Mouse (Mus musculus) layer of hippocampus, postnatal 36 days (tissue): Measurements from ENCODE around the gene Atrnl1. TPM values are rescaled to one million over a fixed set of nuclear protein-coding genes. Genes with fewer than 3 reads are reported as not detected.
A peak's percentile ranks its signal among the peaks of the same experiment; 100 is the strongest.
"Not testable (repeated sequence)": the region's sequence is repeated elsewhere in the genome, so short reads cannot be mapped to it uniquely, and the experiment has no call there.

ENCODE experiments used
- DNase-seq, 2 experiments: peaks; one replicate each; pipeline ENCODE4 v3.0.0; 2022
- total RNA-seq, 2 experiments: library from RNA; stranded (reverse); gene quantifications; 2 replicates each; pipeline ENCODE4 v1.2.3; 2021

Gene Atrnl1
- total RNA-seq, 2 experiments from 2014 or later, result 67.3 to 71.1 TPM

DNA sequence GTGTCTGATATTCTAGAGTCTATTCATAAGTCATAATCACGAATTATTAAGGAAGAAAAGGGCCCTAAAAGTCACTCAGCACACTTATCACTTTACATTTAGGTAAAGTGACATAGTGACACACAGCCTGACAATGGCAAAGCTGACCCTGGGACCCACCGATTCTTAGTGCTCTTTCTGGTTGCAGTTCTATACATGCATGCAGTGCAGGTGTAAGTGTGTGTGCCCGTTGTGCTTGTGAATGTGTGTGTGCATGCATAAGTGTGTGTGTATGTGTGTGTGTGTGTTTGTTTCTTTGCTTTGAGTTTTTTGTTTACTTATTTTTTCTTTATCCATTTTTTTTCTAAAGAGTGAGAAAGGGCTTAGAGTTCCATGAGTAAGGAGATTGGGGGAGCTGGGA lies 425.3 kb downstream of the Atrnl1 start:
- DNase-seq, result no peak

DNA sequence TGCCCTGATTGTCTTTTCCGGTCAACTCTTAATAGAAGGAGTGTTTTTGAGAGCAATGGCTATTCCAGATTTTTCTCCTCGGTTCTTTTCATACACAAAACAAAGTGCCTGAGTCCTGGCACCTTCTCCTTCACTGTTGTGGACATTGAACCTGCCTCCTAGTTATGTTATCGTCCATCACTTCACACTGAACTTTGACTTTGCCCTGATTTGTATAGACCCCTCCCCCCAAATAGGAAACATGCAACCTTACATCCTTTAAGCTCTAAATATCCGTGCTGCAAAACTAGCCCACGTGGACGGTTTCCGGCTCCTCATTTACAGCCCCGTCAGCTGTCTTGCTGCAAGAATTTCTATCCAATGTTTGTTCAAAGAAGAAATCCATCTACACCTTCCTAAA lies 432.3 kb downstream of the Atrnl1 start:
- DNase-seq, result no peak

DNA sequence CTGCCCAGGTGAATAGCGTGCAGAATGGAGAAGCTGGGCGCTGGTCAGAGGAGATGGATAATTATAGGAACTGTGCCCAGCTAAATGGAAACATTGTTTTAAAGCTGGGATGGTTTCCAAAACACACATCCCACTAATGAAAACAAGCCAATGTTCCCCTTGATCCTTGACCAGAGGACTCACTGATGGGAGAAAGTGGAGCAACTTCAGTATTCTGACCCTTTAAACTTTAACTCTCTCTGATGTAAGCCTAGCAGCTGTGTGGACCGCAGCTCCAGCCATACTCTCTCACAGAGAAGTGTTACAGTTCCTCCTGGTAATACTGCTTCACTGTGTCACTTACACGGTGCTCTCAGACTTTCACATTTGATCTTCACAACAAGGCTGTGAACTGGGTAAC lies 432.7 kb downstream of the Atrnl1 start:
- DNase-seq, result no peak

DNA sequence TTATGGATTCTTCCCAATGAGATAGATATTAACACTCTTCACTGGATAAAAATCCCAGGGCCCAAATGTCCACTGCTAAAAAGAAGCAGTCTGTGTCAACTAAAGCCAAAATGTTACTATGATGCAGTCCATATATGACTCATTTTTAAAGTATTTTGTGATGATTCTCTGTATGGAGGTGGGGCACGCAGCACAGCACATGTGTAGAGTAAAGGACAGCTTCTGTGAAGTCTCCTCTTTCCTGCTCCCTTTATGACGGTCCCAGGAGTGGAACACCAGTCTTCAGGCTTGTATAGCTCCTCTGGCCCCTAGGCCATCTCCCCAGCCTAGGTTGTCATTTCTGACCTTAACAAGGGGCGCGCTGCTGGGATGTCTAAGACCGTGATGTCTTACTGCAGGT lies 434.0 kb downstream of the Atrnl1 start:
- DNase-seq, result no peak

DNA sequence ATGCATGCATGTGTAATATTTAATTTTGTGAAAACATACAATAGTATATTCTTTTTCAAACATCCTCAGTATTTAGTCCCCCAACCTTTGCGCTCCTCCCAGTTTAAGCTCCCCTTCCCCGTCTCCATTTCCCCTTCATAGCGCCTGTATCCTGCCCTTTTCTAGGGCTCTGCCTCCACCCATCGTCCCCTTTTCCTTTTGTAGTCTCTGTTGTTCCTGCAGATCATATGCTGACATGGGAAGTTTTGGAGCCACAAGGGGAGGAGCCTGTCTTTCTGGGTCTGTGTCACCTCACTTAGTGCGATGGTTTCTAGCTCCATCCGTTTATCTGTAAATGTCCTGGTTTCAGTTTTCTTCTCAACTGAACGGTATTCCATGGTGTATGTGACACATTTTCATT lies 435.8 kb downstream of the Atrnl1 start:
- DNase-seq, result no peak

DNA sequence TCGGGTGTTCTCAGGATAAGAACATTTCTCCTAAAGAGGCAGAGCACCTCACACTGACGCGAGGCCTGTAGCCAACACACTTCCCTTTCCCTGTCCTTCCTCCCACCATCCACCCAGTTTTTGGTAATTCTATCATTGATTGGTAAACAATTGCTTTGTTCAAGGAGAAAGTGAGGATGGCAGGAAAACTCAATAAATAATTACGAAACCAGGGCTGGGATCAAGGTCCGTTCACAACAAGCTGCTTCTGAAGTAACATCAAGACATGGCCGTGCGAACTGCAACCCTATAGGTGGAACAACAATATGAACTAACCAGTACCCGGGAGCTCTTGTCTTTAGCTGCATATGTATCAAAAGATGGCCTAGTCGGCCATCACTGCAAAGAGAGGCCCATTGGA lies 439.6 kb downstream of the Atrnl1 start:
- not testable (repeated sequence) for DNase-seq

DNA sequence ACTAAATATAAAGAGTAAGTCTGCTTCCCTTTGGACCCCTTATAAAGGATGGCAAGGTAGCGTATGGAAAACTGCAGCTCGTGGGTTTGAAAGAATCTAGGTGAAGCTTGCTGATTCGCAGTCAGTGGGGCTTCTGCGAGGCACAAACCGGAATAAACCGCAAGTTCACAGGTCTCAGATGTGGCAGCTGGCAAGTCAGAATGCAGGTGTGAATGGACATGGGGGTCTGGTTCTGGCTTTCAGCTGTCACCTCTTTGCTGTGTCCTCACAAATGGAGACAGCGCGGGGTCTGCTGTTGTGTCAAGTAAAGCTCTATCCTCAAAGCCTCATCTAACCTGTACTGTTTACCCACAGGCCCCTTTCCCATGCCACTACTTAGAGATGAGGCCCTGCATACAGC lies 440.2 kb downstream of the Atrnl1 start:
- DNase-seq, result no peak

DNA sequence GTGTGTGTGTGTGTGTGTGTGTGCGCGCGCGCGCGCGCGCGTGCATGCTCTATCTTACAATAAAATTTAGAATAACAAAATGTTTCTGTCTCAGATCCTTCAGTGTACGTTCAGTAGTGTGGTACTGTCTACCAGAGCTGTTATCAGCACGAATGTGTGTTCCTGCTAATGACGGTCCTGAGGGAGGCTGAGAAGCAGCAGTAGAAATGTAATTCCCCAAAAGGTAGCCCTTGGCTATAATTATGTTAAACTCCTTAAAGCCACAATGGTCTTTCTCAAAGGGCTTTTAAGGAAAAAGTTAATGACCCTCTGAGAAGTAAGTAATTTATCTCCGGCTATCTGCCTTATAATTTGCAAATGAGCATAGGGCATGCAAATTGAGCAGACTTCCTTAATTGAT lies 441.1 kb downstream of the Atrnl1 start:
- no peak for DNase-seq

DNA sequence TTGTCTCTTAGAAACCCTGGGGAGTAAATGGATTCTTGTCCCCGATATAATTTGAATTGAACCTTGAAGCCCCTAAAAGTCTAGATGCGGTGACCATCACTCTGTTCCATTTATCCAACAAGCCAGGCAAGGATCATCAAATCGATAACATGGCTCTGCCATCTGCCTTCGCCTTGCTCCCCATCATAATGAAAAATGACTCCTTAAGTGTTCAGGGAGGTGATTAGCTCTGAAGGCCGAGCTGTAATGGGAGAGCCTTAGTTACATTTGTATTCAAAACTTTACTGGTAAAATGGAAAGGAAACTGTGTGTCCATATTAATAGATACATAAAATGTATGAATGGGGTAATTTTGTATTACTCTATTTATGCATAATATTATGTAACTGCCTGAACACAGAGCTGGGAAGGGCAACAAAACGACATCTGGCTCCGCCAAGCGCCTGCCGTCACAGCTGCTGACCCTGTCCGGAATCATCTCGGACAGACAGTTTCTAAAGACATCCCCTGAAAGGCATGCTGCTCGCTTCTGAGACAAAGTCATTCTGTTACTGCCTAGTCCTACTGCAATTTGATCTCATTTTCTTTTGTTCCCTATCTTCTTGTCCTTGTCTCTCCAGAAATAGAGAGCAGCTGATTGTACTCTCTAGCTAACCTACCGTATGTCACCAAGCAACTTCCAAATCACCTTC lies 441.8 kb downstream of the Atrnl1 start:
- no peak for DNase-seq

DNA sequence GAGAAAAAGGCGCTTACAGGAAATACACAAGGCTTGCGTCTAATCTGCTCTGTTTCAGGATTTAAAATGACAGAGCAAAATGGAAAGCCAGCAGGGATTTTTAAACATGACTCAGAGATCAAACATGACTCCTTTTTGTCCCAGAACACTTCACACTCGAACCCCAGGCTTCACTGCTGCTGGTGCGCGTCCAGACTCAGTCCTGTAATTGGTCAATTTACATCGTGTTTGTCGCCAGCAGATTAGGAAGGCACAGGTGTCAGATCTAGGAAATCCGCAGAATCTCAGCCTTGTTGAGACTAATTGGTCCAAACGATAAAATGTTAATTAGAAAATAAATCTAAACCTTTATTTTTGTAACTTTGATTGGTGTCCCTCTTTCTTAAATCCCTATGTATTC lies 448.9 kb downstream of the Atrnl1 start:
- no peak for DNase-seq

DNA sequence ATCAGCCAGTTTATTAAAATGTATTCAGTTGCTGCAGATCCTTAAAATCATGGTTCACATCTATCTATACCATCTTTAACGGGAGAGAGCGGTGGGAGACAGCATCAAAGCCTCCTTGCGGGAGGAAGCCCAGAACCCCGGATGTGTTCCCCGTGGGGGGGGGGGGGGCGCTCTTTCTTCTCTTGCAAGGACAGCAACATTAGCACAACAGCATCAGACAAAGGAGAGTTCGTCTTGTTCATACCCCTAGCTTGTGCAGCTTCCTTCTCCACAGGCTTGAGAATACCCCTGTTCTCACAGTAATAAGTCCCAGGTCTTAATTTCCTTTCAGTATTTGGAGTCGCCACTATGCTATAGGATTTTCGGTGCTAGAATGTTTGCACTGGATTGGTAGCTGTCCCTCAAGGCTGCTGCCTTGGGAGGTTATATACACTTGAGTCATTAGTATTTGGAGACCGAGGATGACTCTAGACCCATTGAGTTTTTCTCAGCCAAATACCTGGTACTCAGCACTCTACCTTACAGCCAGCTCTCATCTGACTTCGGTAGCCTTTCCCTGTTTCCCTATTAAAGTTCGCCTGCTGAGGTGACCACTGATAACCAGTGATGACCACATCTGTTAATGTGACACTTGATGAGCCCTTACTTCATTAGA lies 449.5 kb downstream of the Atrnl1 start:
- no peak for DNase-seq

DNA sequence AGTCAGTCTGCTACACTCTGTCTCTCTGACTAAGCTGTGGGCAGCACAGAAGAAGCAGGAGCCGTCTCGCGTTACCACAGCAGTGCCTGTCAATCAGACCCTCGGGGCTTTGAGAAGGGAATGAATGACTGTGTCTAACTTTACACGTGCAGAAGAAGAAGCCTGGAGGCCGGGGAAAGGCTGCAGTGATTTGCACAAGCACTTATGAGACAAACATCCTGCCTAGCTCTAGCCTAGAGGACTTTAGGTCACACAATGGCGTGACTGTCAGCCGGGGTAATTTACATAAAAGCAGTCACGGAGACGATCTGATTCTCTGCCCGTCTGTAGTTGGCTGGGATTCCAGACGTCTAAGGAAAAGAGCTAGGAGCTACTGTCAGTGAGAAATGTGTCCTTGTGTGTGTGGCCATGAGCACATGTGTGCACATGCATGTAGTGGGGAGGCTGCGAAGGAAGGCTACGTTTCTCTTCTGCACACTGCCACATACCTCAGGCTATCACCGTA lies 450.1 kb downstream of the Atrnl1 start:
- DNase-seq, result no peak

DNA sequence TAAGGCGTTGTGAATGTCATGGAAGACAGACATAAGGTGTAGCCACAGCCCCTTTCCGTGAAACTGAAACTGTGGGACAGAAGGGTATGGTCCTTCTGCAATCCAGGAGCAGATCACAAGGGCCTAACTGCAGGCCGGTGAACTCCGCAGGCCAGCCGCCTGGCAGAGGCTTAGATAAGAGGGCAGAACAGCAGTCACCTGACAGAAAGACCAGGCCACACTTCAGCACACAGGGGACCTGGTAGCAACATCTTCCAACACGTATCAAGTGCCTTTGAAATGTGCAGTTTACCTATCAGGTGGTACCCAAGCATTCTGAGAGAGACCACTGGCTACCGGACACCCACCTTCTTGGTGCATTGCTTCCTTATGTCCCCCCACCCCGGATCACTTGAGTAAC lies 451.1 kb downstream of the Atrnl1 start:
- no peak for DNase-seq

DNA sequence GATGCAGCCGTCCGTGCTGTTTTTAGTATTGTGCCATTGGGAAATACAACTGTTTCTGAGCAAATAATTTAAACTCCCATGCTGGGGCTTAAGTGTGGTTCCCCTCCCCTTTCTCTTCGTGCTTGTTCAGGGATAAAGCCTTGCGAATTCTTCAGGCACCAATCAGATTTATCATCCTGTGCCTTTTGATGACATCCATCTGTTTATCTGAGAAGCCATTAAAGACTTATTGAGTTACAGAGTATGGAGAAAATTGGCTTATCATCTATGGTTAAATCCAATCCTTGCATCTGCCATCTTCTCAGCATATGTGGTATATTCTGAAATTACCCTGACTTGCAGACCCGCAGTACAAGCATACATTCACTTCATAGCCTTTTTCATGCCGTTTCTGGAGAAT lies 452.7 kb downstream of the Atrnl1 start:
- no peak for DNase-seq

DNA sequence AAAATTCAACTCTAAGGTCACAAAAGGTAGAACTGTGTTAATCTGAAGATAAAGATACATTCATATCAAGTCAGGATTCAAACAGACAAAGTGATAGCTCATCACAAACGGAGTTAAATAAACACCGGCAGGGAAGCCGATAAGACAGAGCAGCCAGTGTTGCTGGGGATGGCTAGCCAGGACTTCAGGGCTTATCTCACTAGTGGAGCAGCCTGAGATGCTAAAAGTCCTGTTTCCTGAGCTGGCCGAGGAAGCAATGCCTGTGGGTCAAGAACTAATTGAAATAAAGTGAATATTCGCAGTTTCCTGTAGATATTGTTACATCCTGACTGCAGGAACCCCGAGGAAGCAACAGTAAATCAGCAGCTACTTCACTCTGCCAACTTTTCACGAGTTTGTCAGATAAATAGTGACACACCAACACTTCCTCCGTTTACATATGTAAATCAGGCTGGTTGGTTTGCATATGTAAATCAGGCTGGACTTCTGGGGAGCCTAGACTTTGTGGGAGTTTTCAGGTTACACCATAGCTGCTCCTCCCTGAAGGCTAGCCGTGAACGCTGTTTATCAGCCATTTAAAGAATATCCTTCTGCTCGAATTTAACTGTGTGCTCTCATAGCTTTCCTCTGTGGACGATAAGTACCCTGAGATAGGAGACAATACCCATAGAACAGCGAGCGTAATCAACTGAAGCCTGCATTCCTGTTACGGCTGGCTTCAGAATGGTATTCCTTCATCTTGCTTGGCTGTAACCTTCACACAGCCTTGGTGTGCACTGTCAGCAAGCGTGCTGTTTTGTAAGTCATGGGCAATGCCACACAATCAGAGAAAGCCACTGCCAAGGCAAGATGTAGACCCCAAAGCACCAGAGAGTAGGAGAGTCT lies 453.5 kb downstream of the Atrnl1 start:
- no peak for DNase-seq

DNA sequence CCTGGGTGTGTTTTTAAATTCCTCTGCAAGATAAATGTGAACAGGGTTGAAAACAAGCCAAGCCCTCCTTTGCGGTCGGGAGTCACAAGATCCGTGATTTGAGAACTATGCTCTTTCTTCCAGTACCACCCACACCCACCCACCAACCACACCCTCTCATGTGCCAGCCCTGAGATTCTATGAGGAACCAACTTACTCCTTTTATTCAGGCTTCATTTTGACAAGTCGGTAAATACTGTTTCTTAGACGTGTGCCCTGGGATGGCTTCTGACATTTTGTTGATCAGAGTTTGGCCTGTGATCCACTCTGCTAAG lies 454.1 kb downstream of the Atrnl1 start:
- no peak for DNase-seq

DNA sequence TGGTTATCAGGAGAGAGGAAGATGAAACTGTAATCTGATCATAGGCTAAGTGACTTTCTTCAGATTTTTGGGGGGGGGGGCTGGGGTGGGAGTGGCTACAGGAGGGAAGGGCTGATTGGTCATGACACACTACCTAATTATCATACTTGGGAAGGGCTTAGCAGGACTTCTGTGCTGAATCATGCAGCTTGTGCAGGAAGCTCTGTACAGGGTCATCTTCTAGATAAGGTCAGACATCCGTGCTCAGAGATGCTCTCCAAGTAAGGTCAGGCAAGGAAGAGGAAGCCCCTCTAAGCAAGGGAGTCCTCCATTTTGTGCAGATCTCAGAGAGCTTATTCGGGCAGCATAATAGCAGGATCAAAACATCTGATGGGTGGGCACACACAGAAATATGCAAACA lies 454.7 kb downstream of the Atrnl1 start:
- no peak for DNase-seq

DNA sequence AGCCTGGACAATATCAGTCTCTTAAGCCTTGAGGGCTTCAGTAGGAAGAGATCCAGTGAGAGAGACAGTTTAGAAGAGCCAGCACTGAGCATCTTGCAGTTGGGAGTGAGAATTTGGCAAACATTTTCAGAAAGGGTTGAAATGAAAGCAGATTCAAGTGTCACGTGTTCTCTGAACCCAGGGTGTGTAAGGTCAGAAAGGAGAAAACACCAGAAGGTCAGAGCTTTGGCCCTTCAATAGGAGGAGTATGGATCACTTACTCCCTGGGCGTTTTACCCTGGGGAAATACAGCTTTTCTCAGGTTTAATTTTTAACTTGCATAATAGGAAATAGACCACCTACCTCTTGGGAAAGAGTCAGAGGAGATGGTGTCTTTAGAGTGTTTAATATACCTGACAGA lies 457.3 kb downstream of the Atrnl1 start:
- no peak for DNase-seq

DNA sequence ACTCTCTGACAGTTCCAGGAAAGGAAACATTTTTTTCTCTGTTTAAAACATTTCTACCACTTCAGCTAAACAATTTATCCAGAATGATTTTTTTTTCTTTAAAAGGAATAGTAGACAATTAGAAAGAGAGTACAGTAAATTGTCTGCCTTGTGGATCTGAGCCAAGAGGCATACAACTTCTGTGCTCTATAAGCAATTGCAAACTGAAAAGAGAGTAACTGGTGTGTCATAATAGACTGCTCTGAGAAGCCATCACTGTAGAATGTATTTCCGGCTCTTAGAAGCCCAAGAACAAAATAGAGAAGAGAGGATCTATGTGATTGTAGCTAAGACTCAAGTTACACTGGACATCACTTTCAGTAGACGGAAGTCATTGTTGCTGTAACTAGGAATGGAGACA lies 458.1 kb downstream of the Atrnl1 start:
- no peak for DNase-seq

DNA sequence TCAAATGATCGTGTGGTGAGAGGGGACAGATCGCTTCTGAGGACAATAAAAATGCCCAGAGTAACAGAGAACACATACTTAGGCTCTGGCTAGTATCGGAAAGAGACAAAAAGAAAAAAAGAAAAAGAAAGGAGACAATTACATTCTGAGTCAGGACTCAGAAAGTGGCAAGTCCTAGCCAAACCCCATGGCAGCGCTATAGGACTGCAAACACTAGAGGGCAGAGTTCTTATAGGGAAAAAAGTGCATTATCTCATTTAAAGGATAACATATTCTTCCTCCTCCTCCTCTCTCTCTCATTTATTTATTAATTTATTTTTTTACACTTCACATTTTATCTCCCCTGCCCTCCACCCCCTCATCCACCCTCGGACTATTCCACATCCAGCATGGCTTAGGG lies 461.6 kb downstream of the Atrnl1 start:
- no peak for DNase-seq

DNA sequence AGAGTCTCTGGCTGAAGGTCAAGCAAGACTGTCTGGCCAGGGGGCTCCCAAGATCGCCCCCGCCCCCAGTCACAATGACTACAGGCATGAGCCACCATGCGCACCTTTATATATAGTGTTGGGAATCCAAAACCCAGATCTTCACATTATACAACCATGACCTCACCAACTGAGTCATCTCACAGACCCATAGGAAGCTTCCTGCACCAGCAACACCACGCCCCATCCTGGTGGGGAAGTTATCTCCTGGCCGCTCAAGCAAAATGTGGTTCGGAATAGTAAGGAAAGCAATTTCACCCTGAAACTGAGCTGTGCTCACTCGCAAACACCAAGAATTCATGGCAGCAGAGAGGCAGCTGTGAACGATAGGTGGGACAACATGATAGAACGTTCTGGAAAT lies 462.0 kb downstream of the Atrnl1 start:
- DNase-seq, result no peak

DNA sequence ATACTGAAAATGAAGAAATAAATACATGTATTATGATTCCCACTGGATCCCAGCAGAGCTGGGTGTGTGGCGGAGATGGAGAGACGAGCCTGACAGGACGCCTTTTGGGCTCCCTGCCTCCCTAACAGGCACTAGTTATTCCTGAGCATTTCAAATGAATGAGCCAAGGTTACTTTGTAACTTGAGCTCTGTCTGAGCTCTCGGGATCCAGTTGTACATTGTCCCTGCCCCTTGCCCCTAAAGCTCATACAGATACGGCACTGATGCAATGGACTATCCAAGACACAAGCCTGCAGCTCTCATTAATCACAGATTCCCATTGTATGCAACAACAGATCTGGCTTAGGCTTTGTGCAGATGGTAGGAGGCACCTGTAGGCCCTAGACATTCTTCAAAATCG lies 464.4 kb downstream of the Atrnl1 start:
- no peak for DNase-seq

DNA sequence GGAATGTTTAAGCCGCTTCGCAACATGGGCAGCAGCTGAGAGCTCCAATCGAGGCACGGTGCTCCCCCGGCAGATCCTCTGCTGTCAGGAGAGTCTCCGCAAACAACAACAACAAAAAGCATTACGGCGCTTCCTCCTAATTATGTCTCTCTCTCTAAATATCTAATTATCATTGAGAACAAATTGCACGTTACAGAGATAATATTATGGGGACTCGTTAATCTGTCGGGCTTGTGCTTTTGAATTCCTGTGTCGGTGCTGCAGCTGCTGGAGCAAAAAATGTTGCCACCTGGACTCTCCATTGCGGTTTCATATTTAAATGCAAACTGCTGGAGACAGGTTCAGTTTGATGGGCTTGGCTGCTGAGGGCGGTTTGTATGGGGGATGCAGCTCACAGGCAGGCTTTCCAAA lies 466.1 kb downstream of the Atrnl1 start:
- DNase-seq, result peak in 1 of 2 experiments; percentile 11
